Mouse (Mus musculus): ENCODE measurements around the gene 1110032A03Rik.

The 1110032A03Rik gene

GRCm38 (mm10) chr9:50774026-50774462, 1.3 kb downstream of the 1110032A03Rik start:
- DNase-seq (ENCODE audit: low read depth, low spot score), result no peak

DNA sequence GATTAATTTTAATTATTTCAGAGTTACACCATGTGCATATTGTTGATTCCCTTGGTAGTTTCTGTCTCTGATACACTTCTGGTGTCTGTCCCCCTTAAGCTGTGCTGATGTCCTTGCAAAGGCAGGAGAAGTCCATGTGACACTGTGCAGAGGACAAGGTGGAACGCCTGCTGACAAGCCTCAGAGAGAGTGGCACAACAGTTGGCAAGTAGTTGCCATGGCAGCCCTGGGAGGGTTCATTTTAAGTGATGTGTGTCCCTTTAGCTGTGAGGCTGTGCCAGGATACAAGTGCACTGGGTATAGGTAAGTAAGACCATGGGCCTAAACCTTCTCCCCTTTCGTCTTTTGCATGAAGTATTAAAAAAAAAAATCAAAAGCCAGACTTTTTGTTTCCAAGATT, 5.3 kb downstream of the 1110032A03Rik start:
- DNase-seq (ENCODE audit: low read depth, low spot score), result no peak

DNA sequence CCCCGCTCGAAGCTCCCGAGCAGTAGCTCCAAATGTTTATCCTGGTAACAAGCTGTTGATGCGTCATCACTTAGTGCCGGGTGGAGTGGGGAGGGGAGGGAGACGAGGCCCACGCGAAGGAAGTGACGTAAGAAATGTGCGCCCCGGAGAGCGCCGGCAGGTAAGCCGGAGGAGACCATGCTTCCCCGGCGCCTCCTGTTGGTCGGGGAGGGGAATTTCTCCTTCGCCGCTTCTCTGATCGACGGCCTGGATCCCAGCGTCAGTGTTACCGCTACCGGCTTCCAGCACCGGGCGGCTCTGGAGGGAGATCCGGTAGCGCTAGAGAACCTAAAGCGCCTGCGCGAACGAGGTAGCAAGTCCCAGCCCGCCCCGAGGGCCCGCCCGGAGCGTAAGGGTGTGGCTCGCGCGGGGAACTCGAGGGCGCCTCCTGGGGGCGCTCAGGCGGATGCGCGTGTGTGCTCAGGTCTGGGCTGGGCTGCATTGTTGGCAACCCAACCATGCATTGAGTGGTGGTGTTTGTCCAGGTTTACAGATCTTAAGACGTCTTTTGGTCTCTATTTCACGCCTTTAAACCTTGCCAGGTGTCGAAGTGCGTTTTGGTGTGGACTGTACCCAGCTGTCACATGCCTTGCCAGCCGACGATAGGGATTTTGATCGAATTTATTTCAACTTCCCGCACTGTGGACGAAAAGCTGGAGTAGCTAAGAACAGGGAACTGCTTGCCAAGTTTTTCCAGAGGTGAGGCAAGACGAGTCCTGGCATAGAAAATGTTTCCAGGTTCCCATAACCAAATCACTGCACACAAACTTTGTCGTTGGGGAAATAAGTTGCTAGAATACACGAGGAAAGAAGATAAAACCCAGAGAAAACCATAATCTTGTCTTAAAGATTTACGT, 7.0 kb downstream of the 1110032A03Rik start, which contains the start of gene Fdxacb1:
Gene Fdxacb1, plus strand, starts transcription at position 130 of the 896 bp plus-strand sequence.
- DNase-seq (ENCODE audit: low read depth, low spot score), result peak; percentile 97

- no peak for DNase-seq (ENCODE audit: low read depth, low spot score)
Measured at GRCm38 (mm10) chr9:50767531-50768106, 7.7 kb downstream of the 1110032A03Rik start.

DNA sequence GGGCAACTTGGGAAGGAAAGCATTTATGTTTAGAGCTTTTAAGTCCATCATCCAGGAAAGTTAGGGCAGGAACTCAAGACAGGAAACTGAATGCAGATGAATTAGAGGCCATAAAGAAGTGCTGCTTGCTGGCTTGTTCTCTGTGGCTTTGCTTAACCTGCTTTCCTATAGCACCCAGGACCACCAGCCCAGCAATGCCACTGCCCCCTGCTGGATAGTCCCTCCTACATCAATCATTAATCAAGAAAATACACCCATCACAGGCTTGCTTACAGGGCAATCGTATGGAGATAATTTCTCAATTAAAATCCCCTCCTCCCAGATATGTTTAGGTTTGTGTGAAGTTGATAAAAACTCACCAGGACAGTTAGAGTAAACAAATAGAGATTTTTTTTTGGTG, 12.0 kb downstream of the 1110032A03Rik start:
- DNase-seq (ENCODE audit: low read depth, low spot score), result no peak

- DNase-seq (ENCODE audit: low read depth, low spot score), result no peak
Measured at GRCm38 (mm10) chr9:50761520-50762243, 13.6 kb downstream of the 1110032A03Rik start.

GRCm38 (mm10) chr9:50756711-50757110, 18.6 kb downstream of the 1110032A03Rik start:
- no peak for DNase-seq (ENCODE audit: low read depth, low spot score)

DNA sequence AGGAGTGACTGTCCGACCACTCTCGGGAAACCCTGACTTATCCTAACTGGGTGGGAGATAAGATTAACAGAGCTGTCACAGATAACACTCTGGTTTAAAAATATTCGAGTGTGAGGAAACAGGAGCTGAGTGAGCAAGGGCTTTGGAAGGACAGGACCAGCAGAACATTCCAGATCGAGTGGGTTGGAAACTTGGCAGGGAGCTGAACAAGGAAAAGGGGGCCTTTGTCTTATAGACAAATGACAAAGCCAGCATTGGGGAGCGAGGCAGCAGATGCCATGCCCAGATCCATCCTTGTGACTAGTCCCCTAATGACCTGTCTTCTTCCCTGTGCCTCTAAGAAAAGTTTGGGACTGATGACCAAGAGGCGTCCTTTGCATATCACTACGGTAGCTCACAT, 21.4 kb downstream of the 1110032A03Rik start:
- DNase-seq (ENCODE audit: low read depth, low spot score), result no peak

GRCm38 (mm10) chr9:50752784-50753615, 22.3 kb downstream of the 1110032A03Rik start:
- DNase-seq (ENCODE audit: low read depth, low spot score), result no peak

DNA sequence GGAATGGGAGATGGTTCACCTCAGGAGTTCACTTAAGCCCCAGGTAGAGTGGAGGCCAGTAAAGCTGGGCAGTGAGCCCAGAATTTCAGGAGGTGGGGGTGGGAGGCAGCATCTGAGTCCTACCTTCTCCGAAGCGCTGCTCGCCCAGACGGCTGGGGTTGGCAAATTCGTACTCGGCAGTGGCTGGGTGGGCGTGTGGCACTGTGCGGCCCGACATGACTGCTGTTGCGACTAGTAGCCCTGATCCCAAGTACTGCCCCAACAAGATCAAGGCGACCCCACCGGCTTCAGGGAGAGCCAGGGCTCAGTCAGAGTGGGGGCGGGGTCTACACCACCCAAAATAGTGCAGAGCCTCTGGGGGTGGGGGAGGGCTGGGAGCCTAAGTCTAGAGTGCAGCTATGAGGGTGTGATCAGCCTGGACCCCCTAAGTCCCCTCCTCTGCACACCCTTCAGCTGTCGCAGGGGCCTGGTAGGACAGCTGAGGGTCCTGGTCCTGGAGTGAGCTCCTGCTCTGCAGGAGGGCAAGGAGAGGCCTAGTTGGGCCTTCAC, 23.2 kb downstream of the 1110032A03Rik start, which contains the start of gene Hspb2:
Gene Hspb2, minus strand, starts transcription at position 301 of the 549 bp plus-strand sequence.
- no peak for DNase-seq (ENCODE audit: low read depth, low spot score)

- DNase-seq (ENCODE audit: low read depth, low spot score), result no peak
Measured at GRCm38 (mm10) chr9:50751323-50751722, 24.0 kb downstream of the 1110032A03Rik start, which contains the start of gene Cryab. Gene Cryab, plus strand, starts transcription at chr9:50751325.

- DNase-seq (ENCODE audit: low read depth, low spot score), result no peak
Measured at GRCm38 (mm10) chr9:50750706-50751105, 24.6 kb downstream of the 1110032A03Rik start.

- DNase-seq (ENCODE audit: low read depth, low spot score), result no peak
Measured at GRCm38 (mm10) chr9:50746214-50746677, 29.1 kb downstream of the 1110032A03Rik start, which contains the start of gene 2310030G06Rik. Gene 2310030G06Rik, minus strand, starts transcription at chr9:50746536.

DNA sequence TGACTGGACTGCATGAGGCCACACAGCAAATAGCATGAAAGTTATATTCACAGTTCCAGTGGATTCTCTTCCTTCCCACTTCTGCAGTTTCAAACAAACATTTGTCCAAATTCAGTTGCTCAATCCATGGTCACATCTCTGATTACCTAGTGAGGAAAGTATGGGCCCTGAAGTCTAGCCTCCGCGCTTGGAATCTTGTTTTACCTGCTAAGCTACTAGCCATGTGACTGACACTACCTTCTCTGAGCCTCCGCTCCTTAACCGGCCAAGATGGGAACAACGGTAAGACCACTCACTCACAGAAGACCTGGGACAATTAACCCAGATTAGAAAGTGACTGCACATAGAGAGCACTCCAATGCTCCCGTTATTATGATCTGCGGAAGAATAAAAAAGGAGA, 29.5 kb downstream of the 1110032A03Rik start:
- DNase-seq (ENCODE audit: low read depth, low spot score), result no peak

DNA sequence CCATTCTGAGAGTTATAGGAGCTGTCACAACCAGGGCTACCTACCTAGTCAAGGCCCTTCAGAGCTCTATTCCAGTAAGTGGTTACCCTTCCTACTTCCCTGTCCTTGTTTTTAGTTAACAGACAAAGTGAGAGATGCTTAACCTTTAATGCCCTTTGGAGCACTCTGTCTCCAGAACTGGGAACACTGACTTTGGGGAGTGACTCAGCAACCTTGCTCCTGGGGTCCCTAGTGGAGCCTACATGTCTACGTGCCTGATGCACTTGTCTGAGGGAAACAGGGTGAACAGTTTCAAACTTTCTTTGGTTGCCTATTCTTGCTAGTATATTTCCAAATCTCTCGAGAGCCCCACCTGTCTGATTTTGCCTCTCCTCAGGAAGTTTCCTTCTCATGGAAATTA, 32.6 kb downstream of the 1110032A03Rik start:
- no peak for DNase-seq (ENCODE audit: low read depth, low spot score)

- no peak for DNase-seq (ENCODE audit: low read depth, low spot score)
Measured at GRCm38 (mm10) chr9:50742261-50742660, 33.1 kb downstream of the 1110032A03Rik start.

- no peak for DNase-seq (ENCODE audit: low read depth, low spot score)
Measured at GRCm38 (mm10) chr9:50740867-50741784, 34.2 kb downstream of the 1110032A03Rik start.

DNA sequence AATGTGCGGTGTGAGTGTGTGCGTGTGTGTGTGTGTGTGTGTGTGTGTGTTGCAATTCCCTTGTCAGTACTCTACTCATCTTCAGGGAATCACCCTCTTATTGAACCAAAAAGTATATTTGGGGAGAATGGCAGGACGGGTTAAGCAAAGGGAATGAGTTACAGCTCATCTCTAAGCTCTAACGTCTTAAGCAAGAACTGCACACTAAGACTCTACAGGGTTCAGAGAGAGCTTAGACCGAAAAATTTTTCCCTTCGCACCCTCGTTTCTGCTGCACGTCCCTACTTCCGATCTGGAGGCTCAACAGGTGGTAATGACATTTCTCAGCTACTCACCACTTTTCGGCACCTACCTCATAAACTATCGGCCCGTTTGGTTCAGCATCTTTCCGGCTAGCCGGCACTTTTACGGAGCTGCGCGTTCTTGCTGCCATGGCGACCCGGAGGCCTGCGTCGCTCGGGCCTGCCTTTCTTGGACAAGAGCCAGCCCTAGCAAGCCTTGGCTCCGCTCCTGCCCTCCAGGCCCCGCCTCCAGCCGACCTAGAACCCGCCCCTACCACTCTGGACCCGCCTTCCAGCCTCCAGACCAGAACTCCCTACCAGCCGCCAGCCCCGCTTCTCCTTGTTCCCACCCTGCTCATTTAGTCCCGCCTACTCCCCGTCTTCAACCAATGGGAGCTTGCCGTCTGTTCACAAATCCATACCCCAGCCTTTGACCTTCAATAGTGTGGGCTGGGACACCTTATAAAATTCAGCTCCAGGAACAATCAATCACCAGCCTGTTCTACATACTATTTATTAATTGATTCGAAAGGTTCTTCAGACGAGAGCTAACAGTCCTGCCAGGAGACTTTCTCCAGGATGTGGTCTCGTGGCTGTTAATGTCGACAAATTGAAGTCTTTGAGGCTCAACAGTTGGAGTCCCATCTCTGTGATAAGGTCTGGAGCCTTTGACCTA, 36.1 kb downstream of the 1110032A03Rik start, which contains the start of gene Dixdc1:
Gene Dixdc1, minus strand, starts transcription at position 604 of the 957 bp plus-strand sequence.
- DNase-seq (ENCODE audit: low read depth, low spot score), result peak; percentile 46
